Mouse (Mus musculus) gastrocnemius, adult 2 months (tissue): Measurements from ENCODE around the gene Tcf3. TPM values are rescaled to one million over a fixed set of nuclear protein-coding genes. Genes with fewer than 3 reads are reported as not detected.
A peak's percentile ranks its signal among the peaks of the same experiment; 100 is the strongest.

Source experiments
- DNase-seq: peaks from one replicate; pipeline ENCODE4 v3.0.0; 2022
- H3K27ac ChIP-seq: fragments of 200-600 bp; 2 replicates; pipeline ENCODE4 v1.8.1; 2022; ENCODE audit warnings: mild to moderate bottlenecking
- H3K4me3 ChIP-seq: fragments of 200-600 bp; 2 replicates; pipeline ENCODE4 v1.8.1; 2022; ENCODE audit warnings: mild to moderate bottlenecking, moderate library complexity
- CTCF ChIP-seq: fragments of 200-600 bp; IDR thresholded peaks from 2 replicates; pipeline ENCODE4 v1.8.1; 2022; ENCODE audit warnings: antibody characterized with exemption, mild to moderate bottlenecking, moderate library complexity
- intact Hi-C: fragments of 180-260 bp; cut with DNase I; formaldehyde crosslinking; loops from one replicate; pipeline ENCODE4 v1.15.1; 2025
- microRNA-seq: library from miRNA; unstranded; fragments of <30 nt; microRNA quantifications from one replicate; pipeline ENCODE4 v1.2.0, GENCODE M21; 2021
- total RNA-seq, 2 experiments: library from RNA; stranded (reverse); gene quantifications; 2 replicates each; pipeline ENCODE4 v1.2.3; 2021

The Tcf3 gene
- total RNA-seq, 2 experiments from 2014 or later, result 11.1 to 12.0 TPM

DNA sequence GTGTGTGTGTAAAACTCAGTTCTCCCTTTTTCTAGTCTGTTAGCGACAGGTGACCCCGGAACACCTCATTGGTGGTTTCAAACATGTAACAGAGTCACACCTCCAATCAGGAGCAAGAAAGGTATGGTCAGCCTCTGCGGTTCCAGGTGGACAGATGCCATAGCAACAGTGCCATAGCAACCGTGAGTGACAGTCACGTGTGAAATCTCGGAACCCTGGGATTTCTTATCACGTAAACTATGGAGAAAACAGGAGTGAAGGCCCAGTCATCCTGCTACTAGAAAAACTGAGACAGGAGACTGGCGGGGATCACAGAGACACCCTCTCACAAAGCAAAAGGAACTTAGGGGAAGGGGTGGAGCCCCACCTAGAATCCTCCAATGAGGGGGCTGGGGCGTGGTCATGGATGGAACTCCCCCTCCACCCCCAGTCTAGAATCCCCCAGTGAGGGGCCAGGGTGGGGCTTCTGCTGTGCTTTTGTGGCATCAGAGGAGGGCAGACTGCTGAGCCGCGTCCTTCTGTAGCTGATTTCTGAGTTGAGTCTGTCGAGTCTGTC lies 62.0 kb downstream of the Tcf3 start:
- Histone ChIP-seq H3K27ac (no peak overlapping the region), H3K4me3 (peak overlapping the region; percentile 56)
- peak; percentile 45 for DNase-seq
- intact Hi-C loops, result loop anchor here (10.0 kb wide), 1 partner anchor 133 kb away; no protein-coding TSS in a partner anchor
- no peak for TF ChIP-seq CTCF

DNA sequence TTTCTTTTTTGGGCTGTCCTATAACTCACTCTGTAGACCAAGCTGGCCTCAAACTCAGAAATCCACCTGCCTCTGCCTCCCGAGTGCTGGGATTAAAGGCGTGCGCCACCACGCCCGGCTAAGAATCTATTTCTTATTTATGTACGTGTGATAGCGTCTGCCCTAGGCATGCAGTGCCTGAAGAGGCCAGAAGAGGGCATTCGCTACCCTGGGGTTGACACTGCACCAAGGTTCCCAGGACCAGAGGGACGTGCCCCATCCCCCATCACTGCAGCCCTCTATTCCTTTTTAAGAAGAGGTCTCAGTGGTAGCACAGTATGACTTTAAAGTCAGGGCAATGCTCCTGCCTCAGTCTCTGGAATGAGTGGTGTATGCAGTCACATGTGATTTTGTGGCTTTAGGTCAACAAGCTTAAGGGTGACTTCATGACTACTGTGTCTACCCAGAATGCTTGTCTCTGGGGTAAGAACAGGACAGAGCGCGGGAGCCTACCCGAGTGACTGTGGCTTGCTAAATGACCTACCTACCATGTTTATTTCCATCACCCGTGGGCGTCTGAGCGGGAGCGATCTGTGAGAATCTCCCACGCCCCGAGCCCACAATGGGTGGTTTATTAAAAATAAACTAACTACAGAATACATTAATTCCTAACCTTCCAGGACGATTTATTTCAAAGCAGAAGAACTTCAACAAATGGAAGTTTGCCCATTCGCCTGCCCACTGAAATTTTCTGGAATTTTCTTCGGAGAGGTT lies 63.3 kb downstream of the Tcf3 start:
- intact Hi-C loops, result loop anchor here (10.0 kb wide), 1 partner anchor 135 kb away; no protein-coding TSS in a partner anchor
- Histone ChIP-seq H3K4me3 (no peak overlapping the region), H3K27ac (no peak overlapping the region)
- TF ChIP-seq CTCF, result peak; percentile 50
- no peak for DNase-seq

DNA sequence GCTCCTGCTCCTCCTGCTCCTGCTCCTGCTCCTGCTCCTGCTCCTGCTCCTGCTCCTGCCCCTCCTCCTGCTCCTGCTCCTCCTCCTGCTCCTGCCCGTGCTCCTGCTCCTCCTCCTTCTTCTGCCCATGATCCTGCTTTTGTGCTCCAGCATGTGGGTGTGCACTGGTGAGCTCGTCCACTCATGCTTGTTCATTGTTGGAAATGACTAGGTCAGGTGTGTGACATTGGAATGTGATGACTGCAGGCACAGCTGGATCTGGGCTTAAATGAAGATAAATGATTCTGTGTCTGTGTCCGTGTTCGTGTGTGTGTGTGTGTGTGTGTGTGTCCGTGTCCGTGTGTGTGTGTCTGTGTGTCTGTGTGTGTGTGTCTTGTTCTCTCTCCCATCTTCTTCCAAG lies 65.1 kb downstream of the Tcf3 start:
- H3K4me3 ChIP-seq, result no peak overlapping the region
- DNase-seq, result no peak
- H3K27ac ChIP-seq, result no peak overlapping the region
- no peak for TF ChIP-seq CTCF
- intact Hi-C loops, result no loop called here

DNA sequence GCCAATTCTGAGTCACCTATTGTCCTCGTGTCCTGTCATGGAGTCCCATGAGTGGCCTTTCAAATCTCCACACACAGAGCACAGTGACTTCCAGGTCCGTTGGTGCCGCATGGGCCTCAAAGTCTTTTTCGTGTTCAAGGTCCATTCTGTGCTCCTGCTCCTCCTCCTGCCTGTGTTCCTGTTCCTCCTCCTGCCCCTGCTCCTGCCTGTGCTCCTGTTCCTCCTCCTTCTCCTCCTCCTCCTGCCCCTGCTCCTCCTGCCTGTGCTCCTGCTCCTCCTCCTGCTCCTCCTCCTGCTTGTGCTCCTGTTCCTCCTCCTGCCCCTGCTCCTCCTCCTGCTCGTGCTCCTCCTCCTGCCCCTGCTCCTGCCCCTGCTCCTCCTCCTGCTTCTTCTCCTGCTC lies 65.5 kb downstream of the Tcf3 start:
- Histone ChIP-seq H3K4me3 (no peak overlapping the region), H3K27ac (no peak overlapping the region)
- DNase-seq, result no peak
- no peak for TF ChIP-seq CTCF
- intact Hi-C loops, result no loop called here

DNA sequence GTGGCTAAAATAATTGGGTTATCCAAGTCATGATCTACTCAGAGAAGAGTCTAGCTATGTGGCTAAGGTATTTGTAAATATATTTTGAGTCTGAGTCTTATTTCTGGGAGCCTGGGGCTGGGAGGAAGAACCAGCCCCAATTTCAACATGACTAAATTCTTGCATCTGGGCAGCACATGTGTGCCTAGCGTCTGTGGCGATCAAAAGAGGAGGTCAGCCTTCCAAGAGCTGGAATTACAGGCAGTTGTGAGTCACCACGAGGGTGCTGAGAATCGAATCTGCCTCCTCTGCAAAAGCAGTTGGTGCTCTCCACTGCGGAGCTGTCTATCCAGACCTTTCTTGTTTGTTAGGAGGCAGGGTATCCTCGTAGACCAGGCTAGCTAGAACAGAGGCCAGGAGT lies 67.7 kb downstream of the Tcf3 start:
- no peak for TF ChIP-seq CTCF
- intact Hi-C loops, result no loop called here
- no peak for DNase-seq
- no peak overlapping the region for H3K4me3 ChIP-seq
- H3K27ac ChIP-seq, result no peak overlapping the region

DNA sequence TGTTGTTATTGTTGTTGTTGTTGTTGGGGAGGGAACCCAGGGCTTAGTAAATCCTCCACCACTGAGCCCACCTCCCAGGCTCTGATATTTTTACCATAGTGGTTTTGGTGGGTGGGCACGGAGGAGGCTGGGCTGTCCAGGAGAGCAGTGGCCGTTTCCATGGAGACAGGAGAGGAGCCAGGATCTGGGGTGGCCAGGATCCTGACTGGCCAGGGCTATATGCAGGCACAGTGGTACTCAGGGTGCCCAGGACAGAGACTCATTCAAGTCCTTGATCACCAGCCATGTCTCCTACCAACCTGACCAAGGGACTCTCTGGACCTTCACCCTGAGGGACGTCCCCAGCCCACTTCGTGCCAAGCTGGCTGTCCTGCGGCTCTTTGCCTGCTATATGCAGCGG lies 69.7 kb downstream of the Tcf3 start:
- no peak overlapping the region for H3K4me3 ChIP-seq
- DNase-seq, result no peak
- H3K27ac ChIP-seq, result no peak overlapping the region
- intact Hi-C loops, result no loop called here
- no peak for TF ChIP-seq CTCF

Small RNAs within 50 kb of the gene (microRNA-seq; reads per million reads assigned to microRNA genes)
- not detected for gene Gm22721

Other genes starting within 250 kb of the Tcf3 start
- 10 to 100 TPM; 12.2 to 19.2 TPM for gene Mum1, start 207.2 kb downstream of the Tcf3 start, total RNA-seq
- 100 to 1,000 TPM; 496 to 663 TPM for gene Ndufs7, start 184.5 kb downstream of the Tcf3 start, total RNA-seq
- gene Gamt, start 172.6 kb downstream of the Tcf3 start, total RNA-seq, result 10 to 100 TPM; 14.0 to 28.5 TPM
- gene Dazap1, start 172.2 kb downstream of the Tcf3 start, total RNA-seq, result 10 to 100 TPM; 34.2 to 38.4 TPM
- gene Rps15, start 141.2 kb downstream of the Tcf3 start, total RNA-seq, result 100 to 1,000 TPM; 634 to 773 TPM
- under 1 TPM; 0.20 to 0.77 TPM for gene Apc2, start 137.7 kb downstream of the Tcf3 start, total RNA-seq
- 1 to 10 TPM; 5.7 to 8.1 TPM for gene 2310011J03Rik, start 113.1 kb downstream of the Tcf3 start, total RNA-seq
- 1 to 10 TPM in 1 of 2 experiments, under 1 TPM in 1; 0.84 to 1.0 TPM for gene Pcsk4, start 104.1 kb downstream of the Tcf3 start, total RNA-seq
- gene Reep6, start 103.7 kb downstream of the Tcf3 start, total RNA-seq, result 1 to 10 TPM; 1.5 to 2.5 TPM
- gene Adamtsl5, start 85.2 kb downstream of the Tcf3 start, total RNA-seq, result 10 to 100 TPM; 26.2 to 43.3 TPM
- gene Plk5, start 77.2 kb downstream of the Tcf3 start, total RNA-seq, result under 1 TPM; 0.10 to 0.45 TPM
- 1 to 10 TPM; 4.7 to 5.1 TPM for gene Mex3d, start 46.0 kb downstream of the Tcf3 start, total RNA-seq
- gene Mbd3, start 34.1 kb downstream of the Tcf3 start, total RNA-seq, result 100 to 1,000 TPM; 105 to 116 TPM
- 1,000 to 10,000 TPM in 1 of 2 experiments, 100 to 1,000 TPM in 1; 776 to 1,068 TPM for gene Uqcr11, start 26.8 kb downstream of the Tcf3 start, total RNA-seq
- not detected for gene Onecut3, start 61.2 kb upstream of the Tcf3 start, total RNA-seq
- gene Atp8b3, start 105.5 kb upstream of the Tcf3 start, total RNA-seq, result not detected
- gene Rexo1, start 127.9 kb upstream of the Tcf3 start, total RNA-seq, result 10 to 100 TPM in 1 of 2 experiments, 1 to 10 TPM in 1; 9.8 to 10.4 TPM
- 1 to 10 TPM in 1 of 2 experiments, under 1 TPM in 1; 0.92 to 1.9 TPM for gene Klf16, start 143.7 kb upstream of the Tcf3 start, total RNA-seq
- gene Abhd17a, start 156.7 kb upstream of the Tcf3 start, total RNA-seq, result 10 to 100 TPM; 60.6 to 61.7 TPM
- 10 to 100 TPM; 17.0 to 17.5 TPM for gene Scamp4, start 169.2 kb upstream of the Tcf3 start, total RNA-seq
- under 1 TPM; 0.48 to 0.89 TPM for gene Adat3, start 169.2 kb upstream of the Tcf3 start, total RNA-seq
- gene Gm49322, start 172.4 kb upstream of the Tcf3 start, total RNA-seq, result under 1 TPM; 0.28 to 0.38 TPM
- gene Csnk1g2, start 189.2 kb upstream of the Tcf3 start, total RNA-seq, result 100 to 1,000 TPM; 101 to 105 TPM
- 10 to 100 TPM; 34.7 to 40.0 TPM for gene Btbd2, start 223.4 kb upstream of the Tcf3 start, total RNA-seq
- 100 to 1,000 TPM; 253 TPM for gene Mknk2, start 244.5 kb upstream of the Tcf3 start, total RNA-seq